Mouse (Mus musculus) olfactory bulb, adult 2 months (tissue): Measurements from ENCODE around the gene Itgb8.

Experiments
- CTCF ChIP-seq: fragments of 200-500 bp; IDR thresholded peaks from 2 replicates; pipeline ENCODE4 v1.5.1; 2012; ENCODE audit warnings: low read depth, mild to moderate bottlenecking, low read length, moderate library complexity; ENCODE audit not compliant: insufficient read depth
- POLR2A ChIP-seq: fragments of 200-500 bp; IDR thresholded peaks from 2 replicates; pipeline ENCODE4 v1.6.1; 2012; ENCODE audit warnings: mild to moderate bottlenecking, low read depth, low read length, moderate library complexity; ENCODE audit not compliant: insufficient read depth

GRCm38 (mm10) chr12:119185441-119185840 lies 53.2 kb downstream of the Itgb8 start:
- TF ChIP-seq CTCF (no peak), POLR2A (no peak)
